Mouse (Mus musculus) thymus, postnatal 4 days (tissue): ENCODE data around the gene Bbx.

Experiments
- DNase-seq: peaks from one replicate; pipeline ENCODE4 v3.0.0; 2021

The Bbx gene

DNA sequence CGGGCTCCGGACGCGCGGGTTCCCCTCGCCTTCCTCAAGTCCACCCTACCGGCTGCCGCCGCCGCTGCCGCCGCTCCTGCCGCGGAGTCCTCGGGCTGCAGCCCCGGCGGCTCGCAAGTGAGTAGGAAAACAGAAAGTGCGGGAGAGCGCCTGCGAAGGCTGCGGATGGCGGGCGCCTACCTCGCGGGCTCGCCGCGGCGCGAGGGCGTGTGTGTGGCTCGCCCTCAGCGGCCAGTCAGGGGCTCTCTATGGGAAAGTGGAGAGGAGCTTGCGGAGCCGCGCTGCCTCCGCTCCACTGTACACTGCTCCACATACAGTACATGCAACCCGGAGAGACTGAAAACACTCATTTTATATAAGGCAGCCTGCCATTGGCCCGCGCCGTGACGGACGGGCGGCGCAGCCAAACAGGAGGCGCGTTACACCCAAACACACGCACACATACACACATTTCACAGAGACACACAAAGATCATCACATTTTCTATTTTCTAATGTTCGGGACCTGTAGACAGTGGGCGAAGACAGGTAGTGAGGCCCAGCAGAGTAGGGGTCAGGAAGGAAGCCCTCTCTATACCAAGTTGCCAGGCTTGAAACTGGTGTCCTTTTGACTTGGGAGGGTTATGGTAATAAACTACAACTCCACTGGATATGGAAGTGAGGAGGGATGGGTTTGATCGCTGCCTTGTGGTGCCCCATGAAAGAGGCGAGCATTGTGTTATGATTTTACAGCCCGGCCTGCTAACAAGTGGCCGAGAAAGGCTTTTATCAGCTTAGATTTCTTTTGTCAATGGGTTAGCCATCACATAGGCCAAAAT, at the start of gene Bbx:
Gene Bbx, minus strand, starts transcription at position 329 of the 817 bp plus-strand sequence.
- DNase-seq: peak; percentile 94

- no peak for DNase-seq
Measured at GRCm38 (mm10) chr16:50481892-50482291, 49.7 kb upstream of the Bbx start.

- DNase-seq: no peak
Measured at GRCm38 (mm10) chr16:50481341-50481740, 49.2 kb upstream of the Bbx start.

DNA sequence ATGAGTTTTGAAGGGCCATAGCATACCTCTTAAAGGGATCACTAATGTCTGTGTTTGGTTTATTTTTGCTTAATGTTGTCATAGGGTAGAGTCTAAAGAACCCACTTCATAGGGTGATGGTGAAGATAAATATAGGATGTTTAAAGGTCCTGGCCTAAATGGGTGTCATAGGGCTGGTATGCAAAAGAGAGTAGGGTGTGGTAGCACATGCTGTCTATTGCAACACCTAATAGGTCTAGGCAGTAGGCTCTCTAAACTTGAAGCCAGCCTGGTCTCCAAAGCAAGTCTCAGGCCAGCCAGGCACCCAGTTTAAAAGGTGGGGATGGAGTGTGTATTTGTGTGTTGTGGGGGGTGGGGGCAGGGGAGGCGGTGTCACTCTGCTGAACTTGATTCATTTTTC, 46.5 kb upstream of the Bbx start:
- DNase-seq: no peak

DNA sequence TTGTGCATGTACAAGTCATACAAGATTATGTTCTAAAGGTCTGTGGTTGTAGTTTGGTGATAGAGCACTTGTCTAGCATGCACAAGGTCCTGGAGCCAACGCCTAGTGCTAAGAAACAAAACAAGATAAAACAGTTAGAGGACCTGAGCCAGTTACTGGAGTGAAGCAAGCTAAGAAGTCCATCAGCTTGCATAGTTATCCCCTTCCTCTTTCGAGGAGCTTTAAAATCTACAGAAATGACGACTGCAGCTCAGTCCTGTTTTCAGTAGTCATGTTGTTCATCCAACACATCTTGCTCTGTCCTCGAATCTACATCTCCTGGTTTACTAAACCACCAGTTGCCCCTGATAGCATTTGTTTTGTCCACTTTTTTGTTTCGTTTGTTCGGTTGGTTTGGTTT, 45.4 kb upstream of the Bbx start:
- no peak for DNase-seq

GRCm38 (mm10) chr16:50462226-50462870, 30.2 kb upstream of the Bbx start:
- DNase-seq: no peak

DNA sequence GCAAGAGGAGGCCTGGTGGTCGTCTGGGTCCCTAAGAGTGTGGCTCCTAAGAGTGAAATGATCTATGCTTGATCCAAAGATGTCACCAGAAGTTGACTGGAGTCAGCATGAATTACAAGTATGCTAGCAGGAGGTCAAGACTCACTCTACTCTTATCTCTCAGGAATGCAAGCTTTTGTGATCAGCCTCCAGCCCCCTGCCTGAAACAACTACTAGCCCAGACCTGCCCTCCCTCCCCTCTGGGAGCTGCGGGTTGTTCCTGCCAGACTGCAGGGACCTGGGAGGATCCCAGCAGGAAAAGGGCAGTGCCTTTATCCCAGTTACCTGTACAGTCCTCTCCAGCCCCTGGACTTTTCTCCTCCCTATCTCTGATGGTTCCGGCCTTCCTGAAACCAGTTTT, 27.0 kb upstream of the Bbx start:
- no peak for DNase-seq

DNA sequence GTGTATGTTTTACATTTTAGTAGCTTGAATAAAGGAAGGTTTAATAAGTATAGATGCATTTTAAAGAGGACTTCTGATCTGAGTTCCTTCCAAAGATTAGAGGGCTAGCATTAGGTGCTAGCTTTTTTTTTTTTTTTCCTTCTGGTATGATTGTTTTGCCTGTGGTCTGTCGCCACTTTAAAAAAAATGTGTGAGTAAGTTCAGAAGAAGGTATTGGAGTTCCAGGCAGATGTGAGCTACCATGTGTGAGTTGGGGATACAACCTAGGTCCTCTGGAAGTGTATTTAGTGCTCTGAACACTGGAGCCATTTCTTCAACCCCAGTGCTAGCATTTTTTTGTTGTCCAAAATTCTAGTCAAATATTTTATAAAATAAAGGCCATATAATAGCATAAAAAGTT, 23.9 kb upstream of the Bbx start:
- DNase-seq: no peak

- DNase-seq: no peak
Measured at GRCm38 (mm10) chr16:50449086-50449485, 16.9 kb upstream of the Bbx start.

DNA sequence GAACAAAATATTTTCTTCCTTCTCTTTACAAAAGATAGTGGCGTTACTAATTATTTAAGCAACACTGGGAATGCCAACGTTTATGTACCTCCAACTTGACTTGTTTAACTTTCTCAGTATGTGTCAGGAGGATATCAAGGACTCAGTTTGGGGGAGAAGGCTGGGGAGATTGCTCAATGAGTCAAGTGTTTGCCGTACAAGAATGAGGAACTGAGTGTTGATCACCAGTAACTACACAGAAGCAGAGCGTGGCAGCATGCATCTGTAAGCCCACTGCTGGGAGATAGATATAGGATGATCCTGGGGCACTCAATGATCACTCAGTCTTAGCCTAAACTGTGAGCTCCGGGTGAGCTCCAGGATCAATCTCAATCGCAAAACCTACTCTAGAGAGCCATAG, 12.8 kb upstream of the Bbx start:
- DNase-seq: no peak

DNA sequence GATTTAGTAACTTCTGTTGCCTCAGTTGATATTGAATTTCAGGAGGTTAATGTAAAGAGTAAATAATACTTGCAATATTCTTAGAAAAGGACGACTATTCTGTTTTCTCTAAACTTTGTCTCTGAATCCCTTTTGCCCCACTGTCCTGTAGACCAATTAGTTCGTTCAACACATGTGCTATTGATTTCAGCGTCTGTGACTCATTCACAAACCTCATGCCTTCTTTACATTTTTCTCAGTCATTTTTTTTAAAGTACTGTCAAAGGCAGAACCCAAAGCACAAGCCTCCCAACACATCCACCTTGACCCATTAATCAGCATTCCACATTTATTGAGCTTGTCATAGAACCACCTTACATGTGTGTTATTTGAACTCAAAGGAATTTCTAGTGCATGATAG, 6.6 kb upstream of the Bbx start:
- DNase-seq: no peak

DNA sequence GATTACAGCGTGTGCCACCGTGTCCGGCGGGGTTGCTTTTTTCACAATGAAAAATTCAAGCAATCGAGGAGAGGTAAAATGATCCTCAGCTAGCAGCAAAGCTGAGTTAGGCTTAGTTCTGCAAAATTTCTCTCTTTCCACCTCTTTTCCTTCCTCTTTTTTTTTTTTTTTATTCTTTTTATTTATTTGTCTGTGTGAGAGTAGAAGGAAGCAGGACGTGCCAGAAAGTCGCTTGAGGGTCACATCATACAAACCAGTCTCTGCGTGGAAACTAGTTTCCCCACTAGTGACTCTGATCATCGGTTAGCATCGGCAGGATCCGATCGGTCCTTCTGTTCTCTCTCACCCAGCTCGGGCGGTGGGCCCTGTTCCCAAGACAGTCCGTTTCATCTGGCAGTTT, 5.6 kb upstream of the Bbx start:
- DNase-seq: no peak

- peak; percentile 11 for DNase-seq
Measured at GRCm38 (mm10) chr16:50437331-50437730, 5.1 kb upstream of the Bbx start.

DNA sequence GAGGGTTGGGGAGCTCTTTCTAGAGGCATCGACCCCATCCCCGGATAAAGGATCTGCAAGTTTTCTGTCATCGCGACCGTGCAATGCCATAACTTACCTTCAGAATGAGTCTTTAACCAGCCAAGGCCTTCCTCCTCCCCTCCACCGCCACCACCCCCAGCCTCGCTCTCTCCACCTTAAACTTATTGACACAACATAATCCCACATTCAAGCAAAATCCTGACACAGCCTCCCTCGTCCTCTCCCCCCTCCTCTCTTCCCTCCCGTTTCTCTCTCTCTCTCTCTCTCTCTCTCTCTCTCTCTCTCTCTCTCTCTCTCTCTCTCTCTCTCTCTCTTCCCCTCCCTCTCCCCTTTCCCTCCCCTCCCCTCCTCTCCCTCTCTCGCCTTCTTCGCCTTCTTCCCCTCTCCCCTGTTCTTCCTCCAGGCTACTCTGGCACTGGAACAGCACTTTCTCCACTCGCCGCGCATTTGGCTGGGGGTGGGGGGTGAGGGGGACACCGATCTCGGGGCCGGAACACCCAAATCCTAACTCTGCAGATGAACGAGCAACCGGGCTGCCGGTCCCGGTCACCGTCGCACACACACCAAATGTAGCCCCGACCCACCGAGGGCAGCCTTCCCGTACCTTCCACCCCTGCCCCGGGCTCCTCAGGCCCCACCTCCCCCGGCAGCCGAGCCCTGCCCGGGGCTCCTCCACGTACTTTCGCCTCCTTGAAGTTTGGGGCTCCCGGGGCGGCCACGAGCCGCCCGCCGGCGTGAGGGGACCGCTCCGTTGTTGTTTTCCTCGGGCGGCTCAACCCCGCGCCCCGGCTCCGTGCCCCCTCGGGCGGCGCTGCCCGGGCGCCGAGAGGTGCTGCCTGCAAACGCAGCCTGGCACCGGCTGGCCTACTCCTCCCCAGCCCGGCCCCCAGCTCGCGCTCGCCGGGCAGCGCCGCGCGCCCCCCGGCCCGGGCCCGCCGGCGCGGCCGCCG, 894 bp downstream of the Bbx start:
- peak; percentile 73 for DNase-seq

- peak; percentile 15 for DNase-seq
Measured at GRCm38 (mm10) chr16:50430515-50430877, 1.7 kb downstream of the Bbx start.

- peak; percentile 61 for DNase-seq
Measured at GRCm38 (mm10) chr16:50429692-50430514, 2.3 kb downstream of the Bbx start.

GRCm38 (mm10) chr16:50428871-50429691, 3.1 kb downstream of the Bbx start:
- DNase-seq: peak; percentile 35

DNA sequence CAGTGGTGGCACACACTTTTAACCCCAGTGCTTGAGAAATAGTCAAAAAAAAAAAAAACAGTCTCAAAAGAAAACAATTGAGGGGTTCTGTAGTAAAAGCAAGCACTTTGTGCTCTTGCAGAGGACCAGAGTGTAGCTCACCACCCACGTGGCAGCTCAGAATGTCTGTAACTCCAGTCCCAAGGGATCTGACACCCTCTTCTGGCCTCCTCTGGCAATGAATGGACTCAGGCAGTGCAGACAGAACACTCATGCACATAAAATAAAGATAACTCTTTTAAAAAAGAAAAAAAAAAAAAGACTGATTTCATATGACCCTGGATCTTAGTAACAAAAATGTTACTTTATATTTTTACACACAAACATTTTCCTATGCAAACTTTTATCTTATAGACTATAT, 12.1 kb downstream of the Bbx start:
- DNase-seq: peak; percentile 13

DNA sequence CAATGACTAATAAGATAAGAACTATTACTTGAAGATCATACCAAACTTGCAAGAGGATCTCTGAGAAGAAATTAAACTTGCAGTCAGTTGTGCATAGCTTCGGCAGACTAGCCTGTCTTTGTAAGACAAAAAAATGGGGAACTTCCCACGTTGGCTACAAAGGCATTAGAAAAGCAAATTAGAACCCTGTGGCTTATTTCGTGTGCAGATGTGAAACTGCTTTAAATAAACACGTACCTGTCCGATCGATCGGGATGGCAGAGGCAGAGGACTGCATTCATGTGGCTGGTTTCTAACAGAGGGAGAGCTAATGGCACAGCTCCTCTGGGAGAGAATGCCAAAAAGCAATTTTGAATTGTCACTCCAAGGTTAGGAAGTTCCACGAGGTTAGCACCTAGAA, 16.8 kb downstream of the Bbx start:
- DNase-seq: no peak

DNA sequence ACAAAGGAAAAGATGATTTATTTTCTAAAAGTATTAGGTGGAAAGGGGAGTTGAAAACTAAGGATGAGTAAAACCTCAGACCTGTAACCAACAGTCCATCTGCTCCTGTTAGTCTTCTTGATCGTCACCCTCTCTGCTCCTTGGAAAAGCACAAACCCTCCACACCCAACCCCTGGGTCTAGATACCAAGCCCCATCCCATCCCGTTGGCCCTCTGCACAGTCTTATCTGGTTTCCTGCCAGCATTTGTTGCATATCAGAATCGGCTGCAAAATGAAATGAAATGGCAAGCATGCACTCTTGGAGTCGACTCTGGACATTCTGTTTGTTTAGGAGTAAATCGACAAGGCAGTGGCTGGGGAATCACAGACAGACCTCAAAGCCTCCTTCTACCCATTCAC, 29.3 kb downstream of the Bbx start:
- DNase-seq: no peak

DNA sequence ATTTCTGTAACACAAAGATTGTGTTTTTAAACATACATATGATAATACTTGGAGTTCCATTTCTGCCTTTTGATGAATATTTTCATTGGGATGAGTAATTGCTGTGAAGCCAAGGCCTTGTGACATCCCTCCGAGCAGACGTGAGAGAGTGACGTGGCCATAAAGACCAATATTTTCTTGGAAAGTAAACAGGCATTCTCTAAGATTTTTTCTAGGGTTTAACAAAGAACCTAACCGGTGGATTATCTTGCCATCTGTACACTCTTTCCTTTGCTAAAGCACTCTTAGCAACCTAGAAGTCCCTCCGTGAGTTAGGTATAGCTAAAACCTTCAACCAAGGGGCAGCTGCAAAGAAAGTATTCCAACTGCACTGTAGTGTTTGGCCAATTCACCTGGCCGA, 32.4 kb downstream of the Bbx start:
- no peak for DNase-seq

GRCm38 (mm10) chr16:50398564-50398963, 33.6 kb downstream of the Bbx start:
- DNase-seq: peak; percentile 37
